Mouse (Mus musculus) layer of hippocampus, adult 8-10 months (tissue): ENCODE results near the gene Rngtt. TPM values are rescaled to one million over a fixed set of nuclear protein-coding genes. Genes with fewer than 3 reads are reported as not detected.
"Not testable (repeated sequence)": the region's sequence is repeated elsewhere in the genome, so short reads cannot be mapped to it uniquely, and the experiment has no call there.

Experiments used
- DNase-seq, 2 experiments: peaks; one replicate each; pipeline ENCODE4 v3.0.0; 2022; ENCODE audit warnings: low spot score in 2 of 2
- total RNA-seq, 4 experiments: library from RNA; stranded (reverse); gene quantifications; 2 replicates each; pipeline ENCODE4 v1.2.4; 2022

The Rngtt gene
- total RNA-seq, 4 experiments from 2014 or later = 25.7 to 32.6 (median 28.6) TPM

DNA sequence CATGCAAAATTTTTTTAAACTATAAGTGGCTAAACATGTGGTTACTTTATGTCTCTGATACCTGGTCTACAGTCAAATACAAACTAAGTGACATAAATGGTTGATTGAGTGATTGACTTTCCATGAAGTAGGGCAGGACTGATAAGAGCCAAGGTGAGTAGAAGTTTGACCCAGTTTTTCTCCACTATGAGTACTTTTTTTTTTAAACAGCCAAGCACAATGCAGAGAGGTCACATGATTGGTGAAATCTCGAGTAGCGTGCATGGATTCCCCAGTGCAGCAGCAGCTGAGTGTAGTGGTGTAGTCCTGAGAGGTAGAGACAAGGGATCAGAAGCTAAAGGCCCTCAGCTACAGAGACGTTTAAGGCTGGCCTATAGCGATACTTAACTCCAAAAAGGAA, 118.7 kb downstream of the Rngtt start:
- DNase-seq = no peak

DNA sequence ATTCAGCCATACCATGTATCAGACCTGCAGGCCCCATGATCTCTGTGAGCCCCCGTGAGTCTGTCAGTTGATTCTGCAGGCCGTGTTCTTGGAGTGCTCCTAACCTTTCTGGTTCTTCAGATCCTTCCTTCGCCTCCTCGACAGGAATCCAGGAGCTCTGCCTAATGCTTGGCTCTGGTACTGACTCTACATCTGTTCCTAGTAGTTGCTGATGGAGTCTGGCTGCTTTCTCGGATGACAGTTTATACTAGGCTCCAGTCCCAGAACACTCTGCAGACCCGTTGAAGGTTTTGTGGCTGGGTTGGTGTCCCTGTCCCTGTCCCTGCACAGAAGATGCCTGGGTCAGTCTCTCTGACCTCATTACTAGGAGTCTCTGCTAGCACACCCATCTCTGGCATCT, 131.8 kb downstream of the Rngtt start:
- DNase-seq = no peak

DNA sequence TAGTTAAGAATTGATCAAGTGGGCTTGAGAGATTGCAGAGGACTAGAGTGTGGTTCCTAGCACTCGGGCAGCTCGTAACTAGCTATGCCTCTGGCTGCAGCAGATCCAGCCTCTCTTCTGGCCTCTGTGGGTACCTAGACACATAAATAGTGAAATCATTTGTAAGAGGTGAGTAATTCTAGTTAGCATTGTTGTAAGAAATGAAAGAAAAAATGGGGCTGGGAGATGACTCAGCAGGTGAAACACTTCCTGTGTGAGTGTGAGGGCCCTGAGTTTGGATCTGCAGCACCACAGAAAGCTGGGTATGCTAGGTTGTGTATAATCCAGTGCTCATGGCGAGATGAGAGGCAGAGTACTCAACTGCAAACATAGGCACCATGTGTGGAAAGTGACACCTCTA, 136.2 kb downstream of the Rngtt start:
- DNase-seq = no peak

DNA sequence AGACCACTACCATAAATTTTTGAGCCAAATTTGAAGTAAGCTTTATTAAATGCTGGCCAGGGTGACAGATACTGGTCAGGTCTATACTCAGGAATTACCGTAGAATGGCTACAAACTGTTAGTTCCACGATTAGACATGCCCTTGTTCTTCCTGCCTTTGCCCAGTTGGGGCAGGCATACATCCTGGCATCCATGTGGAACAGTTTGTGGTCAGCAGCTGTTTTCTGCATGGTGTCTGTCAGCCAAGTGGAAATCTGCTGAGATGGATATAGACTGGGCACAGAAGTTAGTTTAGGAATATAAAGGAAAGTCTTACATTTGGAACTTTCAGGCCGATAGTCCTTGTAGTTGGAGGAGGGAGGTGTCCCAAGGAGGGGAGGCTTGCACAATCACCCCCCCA, 136.8 kb downstream of the Rngtt start:
- DNase-seq = no peak

DNA sequence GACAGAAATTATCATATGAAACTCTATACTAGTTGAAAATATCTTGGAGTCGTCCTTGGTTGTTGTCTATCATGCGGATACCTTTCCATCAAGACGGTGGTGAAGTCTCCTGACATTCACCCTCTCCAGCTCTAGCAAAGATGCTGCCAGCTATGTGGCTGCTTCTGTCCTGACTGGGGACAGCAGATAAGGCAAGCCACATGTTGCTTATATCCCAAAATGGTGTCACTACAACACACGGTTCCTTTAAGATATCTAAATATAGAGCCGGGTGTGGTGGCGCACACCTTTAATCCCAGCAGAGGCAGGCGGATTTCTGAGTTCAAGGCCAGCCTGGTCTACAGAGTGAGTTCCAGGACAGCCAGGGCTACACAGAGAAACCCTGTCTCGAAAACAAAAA, 140.2 kb downstream of the Rngtt start:
- DNase-seq = not testable (repeated sequence)

DNA sequence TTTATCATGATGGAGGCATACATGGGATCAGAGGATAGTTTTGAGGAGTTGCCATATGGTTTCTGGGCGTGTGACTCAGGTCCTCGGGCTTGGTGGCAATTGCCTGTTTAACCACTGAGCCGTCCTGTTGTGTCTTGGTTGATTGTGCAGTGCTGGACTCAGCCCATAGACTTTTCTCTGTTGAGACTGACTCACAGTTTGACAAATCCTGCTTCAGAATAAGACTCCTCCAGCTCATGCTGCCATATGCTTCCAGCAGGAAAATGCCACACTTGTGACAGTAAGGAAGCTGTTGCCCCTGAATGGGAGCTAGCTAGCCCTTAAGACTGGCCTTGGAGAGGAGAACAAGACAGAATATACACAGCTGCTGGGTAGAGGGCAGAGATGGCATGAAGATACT, 149.7 kb downstream of the Rngtt start:
- DNase-seq = peak in 1 of 2 experiments; percentile 15

DNA sequence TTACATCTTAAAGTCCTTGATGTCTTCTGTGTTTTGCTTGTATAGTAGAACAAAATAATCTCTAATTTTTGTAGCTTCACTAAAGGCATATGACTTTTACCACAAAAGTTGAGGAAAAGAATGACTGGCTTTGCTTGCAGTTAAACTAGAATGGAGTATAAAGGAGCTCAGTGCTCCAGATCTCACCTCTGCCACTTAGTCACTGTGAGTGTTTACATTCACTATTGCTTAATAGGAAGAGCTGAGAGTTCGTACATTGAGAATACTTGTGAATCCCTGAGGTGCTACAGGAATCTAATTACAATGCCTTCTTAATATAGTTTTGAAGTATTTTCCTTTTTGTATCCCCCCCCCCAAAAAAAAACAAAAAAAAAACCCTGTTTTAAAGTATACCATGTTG, 154.3 kb downstream of the Rngtt start:
- no peak for DNase-seq

DNA sequence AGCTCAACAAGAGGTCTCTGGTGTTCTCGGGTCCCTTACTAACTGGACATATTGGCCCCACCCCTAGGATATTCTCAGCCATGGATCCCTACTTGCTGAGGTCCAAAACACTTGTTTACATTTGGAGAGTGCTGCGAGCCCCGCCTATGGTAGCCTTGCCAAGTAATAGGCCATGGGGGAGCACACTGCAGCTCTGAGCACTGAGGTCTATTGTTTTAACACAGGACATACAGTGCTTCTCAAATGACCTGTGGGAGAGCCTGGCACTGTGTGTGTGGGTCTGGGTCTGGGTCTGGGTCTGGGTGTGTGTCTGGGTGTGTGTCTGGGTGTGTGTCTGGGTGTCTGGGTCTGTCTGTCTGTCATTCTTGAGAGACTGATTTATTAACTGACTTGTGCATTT, 155.8 kb downstream of the Rngtt start:
- no peak for DNase-seq

DNA sequence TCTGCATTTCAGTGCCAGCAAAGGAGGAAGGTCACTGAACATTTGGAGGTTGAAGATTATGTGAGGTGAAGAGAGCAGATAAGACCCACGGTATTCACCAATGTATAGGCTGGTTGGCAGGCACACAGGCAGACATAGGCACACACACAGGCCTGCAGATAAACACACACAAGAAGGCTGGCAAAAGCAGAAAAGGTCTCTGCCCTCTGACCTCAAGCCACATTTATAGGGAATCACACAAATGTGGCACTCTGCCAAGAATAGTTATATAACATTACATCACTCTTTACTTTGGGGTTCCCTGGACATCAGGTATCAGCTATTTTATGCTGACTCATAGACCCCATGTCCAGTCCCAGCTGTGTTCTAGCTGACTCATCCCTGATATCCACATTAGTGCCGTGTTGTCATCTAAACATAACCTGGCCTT, 156.9 kb downstream of the Rngtt start:
- DNase-seq = no peak

DNA sequence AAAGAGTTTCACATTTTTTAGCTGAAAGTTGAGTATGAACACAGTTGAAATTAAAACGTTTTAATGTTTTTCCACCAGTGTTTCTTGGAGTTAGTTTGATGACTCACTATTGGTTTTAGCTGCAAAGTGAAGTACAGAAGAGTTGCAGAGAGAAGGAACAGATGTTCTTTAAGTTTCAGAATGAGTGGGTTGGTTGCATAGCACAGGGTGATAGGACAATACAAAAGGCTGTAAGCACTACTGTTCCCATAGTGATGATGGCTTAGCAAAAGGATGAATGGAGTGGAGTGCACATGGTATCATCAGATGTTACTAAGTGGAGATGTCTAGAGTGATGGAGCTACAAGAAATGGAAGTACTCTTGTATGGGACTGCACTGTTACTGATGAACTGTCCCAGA, 157.5 kb downstream of the Rngtt start:
- no peak for DNase-seq

DNA sequence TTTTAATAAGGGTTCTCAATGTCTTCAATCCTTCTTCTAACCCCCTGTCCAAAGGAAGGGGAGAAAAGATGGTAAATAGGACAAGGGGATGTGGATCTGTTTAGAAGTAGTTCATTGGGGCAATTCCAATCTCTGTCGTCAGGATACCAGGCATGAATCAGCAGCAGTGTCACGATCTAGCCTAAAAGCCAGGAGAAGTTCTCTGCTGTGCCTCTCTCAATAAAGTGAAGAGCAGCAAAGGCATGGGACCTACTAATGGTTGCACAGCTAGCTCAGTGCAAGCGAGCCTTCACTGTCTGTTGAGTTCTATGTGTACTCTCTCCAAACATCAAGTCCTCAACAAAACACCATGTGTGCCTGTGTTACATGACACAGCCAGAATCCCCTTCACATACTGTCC, 158.0 kb downstream of the Rngtt start:
- no peak for DNase-seq

DNA sequence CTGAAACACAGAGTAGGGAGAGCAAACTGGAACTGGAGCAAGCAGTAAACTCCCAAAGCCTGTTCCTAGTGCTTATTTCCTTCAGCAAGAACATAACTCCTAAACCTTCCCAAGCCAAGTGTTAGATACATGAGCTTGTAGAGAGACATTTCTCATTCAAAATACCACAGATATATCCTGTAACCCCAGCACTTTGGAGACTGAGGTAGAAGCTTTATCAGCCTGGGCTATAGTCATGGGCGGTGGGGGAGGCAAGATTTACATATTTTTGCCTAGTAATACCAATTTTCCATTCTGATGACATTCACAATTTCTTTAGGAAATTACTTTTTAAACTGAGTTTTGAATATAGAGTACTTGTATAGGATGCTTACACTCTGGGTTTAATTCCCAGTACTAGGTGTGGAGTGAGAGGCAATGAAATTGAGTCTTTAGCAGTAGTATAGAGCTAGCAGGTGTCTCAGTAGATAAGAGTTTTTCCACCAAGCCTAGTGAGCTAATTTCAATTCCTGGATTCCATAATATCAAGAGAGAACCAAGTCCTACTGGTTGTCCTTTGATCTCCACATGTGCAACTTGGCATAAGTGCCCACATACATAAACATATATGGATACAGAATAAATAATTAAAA, 160.7 kb downstream of the Rngtt start:
- no peak for DNase-seq

DNA sequence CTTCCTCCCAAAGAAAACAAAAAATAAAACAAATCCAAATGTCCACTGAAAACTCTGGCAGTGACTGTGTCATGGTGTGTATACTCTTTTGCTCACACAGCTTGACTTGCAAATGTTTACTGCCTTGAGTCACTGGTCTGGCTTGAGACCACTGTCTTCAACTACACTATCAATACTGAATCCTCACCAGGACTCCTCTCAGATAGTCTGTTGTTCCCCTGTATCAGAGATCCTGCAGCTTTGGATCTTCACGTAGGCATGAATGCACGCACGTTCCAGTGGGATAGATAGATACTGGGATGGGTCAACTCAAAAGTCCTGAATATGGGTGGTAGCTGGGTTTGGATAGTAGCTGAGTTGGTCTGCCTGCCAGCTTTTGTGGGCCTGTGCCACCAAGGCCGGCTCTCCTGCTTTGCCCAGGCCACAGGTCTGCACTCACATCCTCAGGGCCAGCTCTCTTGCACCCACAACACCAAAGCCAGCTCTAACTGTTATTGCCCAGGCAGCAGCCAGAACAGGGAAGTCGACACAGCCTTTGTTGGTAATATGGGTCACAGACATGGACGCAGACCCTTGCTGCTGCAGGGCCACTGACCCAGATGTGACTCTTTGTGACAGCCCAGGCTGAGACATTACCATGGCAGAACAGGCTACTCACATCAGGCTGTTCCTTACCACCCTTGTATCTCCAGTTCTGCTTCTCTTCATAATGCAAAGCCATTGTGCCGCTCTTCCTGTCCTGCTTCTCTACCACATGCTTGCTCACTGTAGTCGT, 168.1 kb downstream of the Rngtt start:
- no peak for DNase-seq

DNA sequence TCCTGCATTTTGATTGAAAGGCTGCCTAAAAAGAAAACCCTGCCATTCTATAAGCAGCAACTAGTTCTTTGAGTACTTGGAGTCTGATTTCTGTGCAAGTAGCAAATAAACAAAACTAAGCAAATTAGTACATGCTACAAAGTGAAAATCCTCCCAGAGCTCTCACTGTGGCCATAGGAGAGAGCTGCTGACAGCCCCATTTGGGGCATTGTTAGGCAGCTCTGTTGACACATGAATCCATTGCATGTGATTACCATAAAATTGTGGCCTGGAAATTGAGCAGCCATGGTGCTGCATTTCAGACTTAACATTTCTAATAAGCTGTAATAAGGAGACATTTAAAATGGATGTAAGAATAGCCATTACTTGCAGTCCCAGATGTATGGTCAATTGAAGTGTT, 171.6 kb downstream of the Rngtt start:
- no peak for DNase-seq

DNA sequence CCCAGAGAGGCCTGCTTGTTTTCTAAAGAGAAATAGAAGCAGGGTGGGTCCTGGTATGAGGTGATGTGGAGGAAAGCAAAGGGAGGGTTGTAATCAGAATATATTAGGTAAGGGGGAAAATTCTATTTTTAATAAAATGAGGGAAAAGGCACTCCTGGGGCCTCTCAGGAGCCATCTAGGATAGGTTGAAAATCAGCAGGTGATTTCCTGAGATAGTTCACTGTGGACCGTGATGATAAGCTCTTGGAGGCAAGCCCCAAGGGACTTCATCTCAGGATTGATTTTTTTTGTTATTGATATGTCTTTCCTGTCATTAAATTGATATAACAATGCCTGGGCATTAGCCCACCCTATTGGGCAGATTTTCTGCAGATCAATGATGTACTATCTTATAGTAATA, 175.9 kb downstream of the Rngtt start:
- no peak for DNase-seq

DNA sequence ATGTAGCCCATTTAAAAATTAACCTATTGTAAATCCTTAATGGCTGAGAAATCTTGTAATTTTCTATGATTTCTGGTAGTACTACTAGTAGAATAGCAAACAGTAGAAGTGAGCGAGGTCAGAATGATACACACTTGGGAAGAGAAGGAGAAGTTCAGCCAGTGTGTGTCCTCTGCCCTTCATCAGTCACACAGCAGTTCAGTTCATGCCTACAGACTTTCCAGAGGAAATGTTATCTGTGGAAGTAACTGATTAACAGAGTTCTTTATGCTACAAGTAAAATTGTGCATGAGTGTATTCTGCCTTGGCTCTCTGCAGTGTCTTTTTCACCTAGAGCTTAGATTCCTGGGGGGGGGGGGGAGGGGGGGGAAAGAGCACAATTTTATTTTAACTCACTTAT, 181.0 kb downstream of the Rngtt start:
- DNase-seq = no peak

DNA sequence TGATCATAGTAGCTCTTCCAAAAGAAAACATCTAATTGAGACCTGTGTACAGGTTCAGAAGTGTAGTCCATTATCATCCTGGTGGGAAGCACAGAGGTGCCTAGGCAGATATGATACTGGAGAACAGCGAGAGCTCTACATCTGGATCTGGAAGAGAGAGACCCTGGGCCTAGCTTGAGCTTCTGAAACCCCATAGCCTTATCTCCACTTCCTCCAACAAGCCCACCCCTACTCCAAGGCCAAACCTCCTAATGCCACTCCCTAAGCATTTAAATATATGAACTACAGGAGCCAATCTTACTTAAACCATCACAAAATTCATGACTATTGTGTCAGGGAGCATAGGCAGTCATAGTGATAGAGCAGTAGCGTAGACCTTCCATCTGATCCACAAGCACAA, 184.3 kb downstream of the Rngtt start:
- no peak for DNase-seq

DNA sequence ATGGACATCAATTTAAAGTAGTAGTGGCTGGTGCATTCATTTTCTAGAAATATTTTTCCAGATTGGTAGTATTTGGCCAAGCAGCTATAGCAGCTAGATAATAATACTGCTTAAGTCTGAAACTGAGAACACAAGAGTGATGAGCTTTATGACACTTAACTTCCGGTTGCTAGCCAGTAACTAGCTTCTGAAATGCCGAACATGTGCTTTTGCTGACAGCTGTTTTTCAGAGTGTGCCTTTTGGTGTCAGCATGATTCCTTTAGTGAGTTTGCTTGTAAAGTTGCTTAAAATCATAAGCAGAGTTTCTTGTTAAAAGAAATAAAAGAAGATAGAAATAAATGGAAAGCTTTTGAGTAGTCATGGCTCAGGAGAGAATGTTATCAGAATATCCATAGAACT, 186.9 kb downstream of the Rngtt start:
- no peak for DNase-seq

DNA sequence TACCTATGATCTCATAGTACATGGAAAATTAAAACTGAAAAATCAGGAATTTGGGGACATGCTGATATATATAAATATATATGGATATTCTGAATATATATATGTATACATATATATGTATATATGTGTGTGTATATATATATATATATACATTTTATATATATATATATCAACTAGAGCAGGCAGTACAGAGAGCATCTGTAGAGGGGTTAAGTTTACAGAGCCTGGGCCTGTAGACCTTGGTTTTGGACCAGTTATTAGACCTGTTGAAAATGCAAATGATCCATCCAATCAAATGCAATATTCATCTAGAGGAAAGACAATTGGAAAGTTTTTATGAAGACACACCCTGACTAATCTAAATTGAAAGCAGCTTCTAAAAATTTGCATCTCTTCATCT, 187.5 kb downstream of the Rngtt start:
- DNase-seq = no peak

DNA sequence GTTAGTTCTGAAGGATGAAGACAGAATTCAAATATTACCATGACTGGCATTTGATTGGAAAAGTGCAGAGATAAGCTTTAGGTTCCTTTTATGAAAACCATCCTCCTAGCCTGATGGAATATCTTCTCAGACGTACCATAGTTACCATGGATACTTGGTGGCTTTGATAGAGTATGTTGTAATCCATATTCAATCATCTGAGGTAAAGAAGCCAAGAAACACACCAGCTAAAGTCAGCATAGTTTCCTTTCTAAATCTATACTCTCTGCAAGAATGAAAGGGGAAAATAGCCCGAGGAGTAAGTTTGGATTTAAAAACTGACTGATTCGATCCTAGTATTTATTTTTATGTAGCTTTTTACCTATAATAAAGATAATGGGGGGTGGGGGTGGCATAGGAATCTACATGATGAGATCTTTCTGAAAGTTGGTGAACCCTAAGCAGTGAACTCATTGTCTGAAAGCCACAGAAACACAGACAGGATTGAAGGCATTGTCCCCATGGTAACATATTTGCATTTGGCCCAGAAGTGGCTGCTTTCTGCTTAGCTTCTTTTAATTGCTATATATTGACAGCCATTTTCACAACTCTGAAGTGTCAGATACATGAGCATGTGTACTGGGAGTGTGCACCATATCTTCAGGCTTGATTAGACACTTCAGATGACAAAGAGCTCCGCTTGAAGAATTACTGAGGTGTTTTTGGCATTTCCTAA, 188.2 kb downstream of the Rngtt start:
- no peak for DNase-seq

DNA sequence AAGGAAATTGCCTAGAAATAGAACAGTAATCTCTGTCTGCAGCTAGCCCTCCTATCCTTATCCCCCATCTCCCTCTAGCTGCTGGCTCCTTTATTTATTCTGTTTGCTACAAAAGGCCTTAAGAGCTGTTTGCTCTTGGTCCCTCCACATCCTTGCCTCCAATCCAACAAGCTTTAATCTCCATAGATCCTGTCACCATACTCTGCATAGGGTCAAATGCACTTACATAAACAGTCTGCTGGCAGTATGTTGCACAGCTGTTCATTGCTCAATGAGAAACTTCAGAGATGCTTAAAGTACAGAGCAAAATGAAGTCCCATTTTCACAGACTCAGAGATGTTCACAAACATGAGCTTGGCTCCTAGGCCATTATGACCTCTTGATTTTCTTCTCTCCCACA, 196.5 kb downstream of the Rngtt start:
- DNase-seq = no peak

DNA sequence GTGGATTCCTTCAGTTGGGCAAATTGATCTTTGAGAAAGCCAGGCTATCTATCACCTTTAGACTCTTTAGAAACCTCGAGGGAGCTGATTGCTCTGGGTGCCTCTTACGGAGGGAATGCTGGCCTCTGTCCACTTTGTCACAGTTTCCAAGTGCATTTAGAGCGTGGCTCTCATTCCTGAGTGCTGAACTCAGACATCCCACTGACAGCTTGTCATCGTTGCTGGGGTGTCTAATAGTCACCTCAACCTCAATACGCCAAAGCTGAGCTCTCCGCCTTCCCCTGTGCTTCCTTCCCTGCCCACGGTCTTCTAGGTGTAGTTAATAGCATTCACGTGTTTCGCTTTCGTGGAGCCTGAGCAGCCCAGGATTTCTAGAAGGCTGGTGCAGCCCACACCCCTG, 200.4 kb downstream of the Rngtt start:
- no peak for DNase-seq

DNA sequence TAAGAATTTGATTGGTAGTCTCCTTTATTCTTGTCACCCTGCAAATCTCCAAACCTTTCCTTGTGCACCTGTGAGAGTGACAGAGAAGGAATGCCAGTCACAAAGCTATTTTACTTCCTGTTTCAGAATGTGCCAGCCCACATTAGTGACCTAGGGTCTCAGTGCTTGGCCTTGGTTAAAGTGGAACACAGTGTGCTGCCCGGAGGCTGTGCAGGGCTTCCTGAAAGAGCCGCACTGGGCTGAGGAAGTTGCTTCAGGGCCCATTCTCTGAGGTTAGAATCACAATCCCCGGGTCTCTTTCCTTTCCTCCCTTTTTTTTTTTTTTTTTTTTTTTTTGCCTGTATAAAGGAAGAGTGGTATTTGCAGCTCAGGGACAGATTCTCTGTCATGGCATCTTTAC, 203.3 kb downstream of the Rngtt start:
- no peak for DNase-seq
